Mouse (Mus musculus) hindbrain, embryonic 12.5 days (tissue): ENCODE results near the gene Nuak1. TPM values are rescaled to one million over a fixed set of nuclear protein-coding genes. Genes with fewer than 3 reads are reported as not detected.

Source experiments
- ATAC-seq: fragments of 200-750 bp; cut with Nextera tagmentation; 2 replicates; pipeline ENCODE4 v1.8.0; 2017; ENCODE audit warnings: moderate TSS enrichment; ENCODE audit not compliant: low FRiP score
- H3K27ac ChIP-seq: fragments of 300-500 bp; sonication (generic); 2 replicates; pipeline ENCODE4 v1.5.1; 2016; ENCODE audit warnings: mild to moderate bottlenecking
- H3K27me3 ChIP-seq: fragments of 300-500 bp; sonication (generic); 2 replicates; pipeline ENCODE4 v1.6.1; 2016; ENCODE audit warnings: mild to moderate bottlenecking
- H3K36me3 ChIP-seq: fragments of 300-500 bp; sonication (generic); 2 replicates; pipeline ENCODE4 v1.6.1; 2016; ENCODE audit warnings: mild to moderate bottlenecking
- H3K4me1 ChIP-seq: fragments of 300-500 bp; sonication (generic); 2 replicates; pipeline ENCODE4 v1.6.1; 2016
- H3K4me2 ChIP-seq: fragments of 300-500 bp; sonication (generic); replicated peaks from 2 replicates; pipeline ENCODE4 v1.6.1; 2016; ENCODE audit warnings: mild to moderate bottlenecking
- H3K4me3 ChIP-seq: fragments of 300-500 bp; sonication (generic); 2 replicates; pipeline ENCODE4 v1.5.1; 2016; ENCODE audit warnings: mild to moderate bottlenecking
- H3K9ac ChIP-seq: fragments of 300-500 bp; sonication (generic); 2 replicates; pipeline ENCODE4 v1.6.1; 2016; ENCODE audit warnings: mild to moderate bottlenecking, moderate library complexity
- H3K9me3 ChIP-seq: fragments of 300-500 bp; sonication (generic); replicated peaks from 2 replicates; pipeline ENCODE4 v1.6.1; 2016; ENCODE audit warnings: mild to moderate bottlenecking
- WGBS: fragments of 180-500 bp; shearing (Covaris S2); methylation state at CpG from one replicate; pipeline ENCODE4 v1.1.7; 2016; 5-methylcytosine and 5-hydroxymethylcytosine counted together
- polyA plus RNA-seq: library from polyadenylated mRNA; unstranded; fragments of >200 nt; fragmentation: Nextera tagmentation; extraction: Ambion mirVana; gene quantifications from 2 replicates; pipeline ENCODE4 v1.2.1, GENCODE M21; 2016

The Nuak1 gene
- polyA plus RNA-seq, 1 experiment from 2014 or later = 4.6 TPM

- 6% methylated on average over 11 of the region's 11 CpGs for WGBS
- Histone ChIP-seq H3K4me3 (peak overlapping the region; percentile 87), H3K4me2 (peak overlapping the region; percentile 87), H3K27me3 (no peaks in the 10 kb centered on the region), H3K9ac (peak overlapping the region; percentile 99), H3K4me1 (peaks cover 54% of the 10 kb centered on the region), H3K9me3 (no peaks in the 10 kb centered on the region), H3K36me3 (no peaks in the 10 kb centered on the region), H3K27ac (peak overlapping the region; percentile 99)
- no peak for ATAC-seq
Observed at GRCm38 (mm10) chr10:84441846-84442245, 1.4 kb upstream of the Nuak1 start.

GRCm38 (mm10) chr10:84441434-84441785 is 1.0 kb upstream of the Nuak1 start:
- Histone ChIP-seq H3K36me3 (no peaks in the 10 kb centered on the region), H3K9ac (peak overlapping the region; percentile 99), H3K27me3 (no peaks in the 10 kb centered on the region), H3K27ac (peak overlapping the region; percentile 99), H3K4me3 (peak overlapping the region; percentile 87), H3K4me1 (peaks cover 58% of the 10 kb centered on the region), H3K9me3 (no peaks in the 10 kb centered on the region), H3K4me2 (peak overlapping the region; percentile 87)
- WGBS = 0% methylated on average over 7 of the region's 7 CpGs
- no peak for ATAC-seq

- peaks cover 67% of the 10 kb centered on the region for H3K4me1 ChIP-seq
- WGBS = under 1% methylated on average over 30 of the region's 32 CpGs
Observed at GRCm38 (mm10) chr10:84440181-84440540, 236 bp downstream of the Nuak1 start.

DNA sequence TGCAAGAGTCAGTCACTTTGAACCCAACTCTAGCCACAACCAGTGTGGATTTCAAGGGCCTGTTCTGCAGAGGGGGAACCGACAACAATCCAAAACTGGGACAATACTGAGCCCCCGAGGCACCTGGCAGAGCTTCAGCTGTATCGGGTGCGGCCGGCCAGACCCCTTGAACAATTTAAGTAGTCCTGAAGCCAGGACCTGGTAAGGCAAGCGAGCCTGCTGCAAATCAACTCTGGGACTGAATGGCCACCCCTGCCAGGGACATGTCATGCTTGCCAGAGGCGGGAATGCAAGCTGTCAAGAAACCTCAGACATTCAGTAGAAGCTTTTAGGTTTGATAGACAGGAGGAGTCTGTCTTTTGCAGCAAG is 1.2 kb downstream of the Nuak1 start:
- no peak for ATAC-seq
- Histone ChIP-seq H3K36me3 (no peaks in the 10 kb centered on the region), H3K27me3 (no peaks in the 10 kb centered on the region), H3K9ac (peak overlapping the region; percentile 99), H3K4me2 (peak overlapping the region; percentile 87), H3K4me3 (peak overlapping the region; percentile 87), H3K4me1 (peaks cover 62% of the 10 kb centered on the region), H3K9me3 (no peaks in the 10 kb centered on the region), H3K27ac (peak overlapping the region; percentile 53)
- 17% methylated on average over 7 of the region's 7 CpGs for WGBS

More at GRCm38 (mm10) chr10:84440181-84440540, 236 bp downstream of the Nuak1 start:
- peak overlapping the region; percentile 99 for H3K9ac ChIP-seq
- peak overlapping the region; percentile 87 for H3K4me3 ChIP-seq
- peak overlapping the region; percentile 87 for H3K4me2 ChIP-seq
- ATAC-seq = peak; percentile 39
- no peaks in the 10 kb centered on the region for H3K36me3 ChIP-seq
- H3K27ac ChIP-seq = peak overlapping the region; percentile 99
- no peaks in the 10 kb centered on the region for H3K27me3 ChIP-seq
- no peaks in the 10 kb centered on the region for H3K9me3 ChIP-seq

- ATAC-seq = no peak
- Histone ChIP-seq H3K4me3 (peak overlapping the region; percentile 87), H3K27ac (peak overlapping the region; percentile 79), H3K36me3 (peaks cover 1% of the 10 kb centered on the region; the same call in 1 of the 2 replicates), H3K9ac (peak overlapping the region; percentile 99), H3K4me2 (peak overlapping the region; percentile 87), H3K27me3 (no peaks in the 10 kb centered on the region), H3K4me1 (peaks cover 62% of the 10 kb centered on the region), H3K9me3 (no peaks in the 10 kb centered on the region)
- WGBS = 34% methylated on average over 19 of the region's 19 CpGs
Observed at GRCm38 (mm10) chr10:84438466-84439227, 1.8 kb downstream of the Nuak1 start.

DNA sequence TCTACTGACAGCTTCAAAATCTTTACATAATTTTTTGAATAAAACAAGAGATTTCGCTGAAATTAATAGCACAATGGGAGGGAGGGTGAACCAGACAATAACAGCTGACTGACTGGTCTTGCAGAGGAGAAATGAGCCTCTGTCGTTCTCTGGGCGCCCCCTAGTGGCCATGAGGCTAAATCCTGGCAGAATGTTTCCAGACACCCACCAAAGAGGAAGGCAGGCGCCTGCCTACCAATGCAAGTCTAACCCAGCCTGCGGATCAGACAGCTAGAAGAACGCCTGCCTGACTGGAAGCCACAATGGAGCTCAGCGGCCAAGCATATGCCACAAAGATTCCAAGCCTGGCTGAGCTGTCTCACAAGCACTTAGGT is 2.4 kb downstream of the Nuak1 start:
- under 1% methylated on average over 7 of the region's 7 CpGs for WGBS
- peak; percentile 65 for ATAC-seq
- H3K4me1 ChIP-seq = peaks cover 63% of the 10 kb centered on the region

DNA sequence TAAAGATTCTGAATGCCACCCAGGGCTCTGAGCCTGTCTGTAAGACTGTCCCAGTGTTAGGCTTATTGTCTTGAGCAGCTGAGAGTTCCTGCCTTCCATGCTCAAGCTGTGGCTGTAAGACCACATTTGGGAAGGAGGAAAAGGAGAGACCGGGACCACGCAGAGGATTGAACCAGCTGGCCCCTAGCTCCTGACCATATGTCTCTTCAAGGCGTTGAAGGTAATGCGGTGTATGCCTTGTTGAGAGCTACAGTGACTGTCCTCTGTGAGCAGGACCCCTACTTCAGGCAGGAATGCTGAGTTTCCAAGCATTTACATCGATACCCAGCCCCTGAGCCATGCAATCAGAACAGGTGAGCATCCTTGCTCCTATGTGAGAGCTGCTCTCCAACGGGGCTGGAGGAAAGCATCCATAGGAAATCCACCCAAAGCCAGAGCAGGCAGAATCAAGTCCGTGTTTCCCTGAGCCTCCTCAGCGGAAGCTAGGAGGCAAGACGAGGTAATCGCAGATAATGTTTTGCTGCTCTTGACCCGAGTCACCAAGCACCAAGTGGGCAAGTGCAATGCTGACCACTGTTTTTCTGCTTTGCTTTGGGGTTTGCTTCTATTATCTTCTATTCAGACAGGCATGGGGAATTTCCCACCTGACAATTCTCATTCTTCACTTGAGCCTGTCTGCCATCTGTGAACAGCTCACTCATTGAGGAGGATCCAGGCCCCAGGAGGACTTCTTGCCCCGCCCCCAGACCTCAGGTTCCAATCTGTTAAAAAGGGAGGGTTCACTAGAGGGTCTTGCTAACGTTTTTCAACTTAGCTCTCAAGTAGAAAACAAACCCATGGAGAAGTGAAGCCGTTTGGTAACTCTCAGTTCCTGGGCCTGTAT is 3.0 kb downstream of the Nuak1 start:
- Histone ChIP-seq H3K36me3 (peaks cover 12% of the 10 kb centered on the region), H3K4me2 (peak overlapping the region; percentile 87), H3K9me3 (no peaks in the 10 kb centered on the region), H3K9ac (peak overlapping the region; percentile 28), H3K4me3 (peak overlapping the region; percentile 87), H3K27me3 (no peaks in the 10 kb centered on the region), H3K27ac (peak overlapping the region; percentile 79), H3K4me1 (peaks cover 56% of the 10 kb centered on the region)
- ATAC-seq = peak; percentile 57
- WGBS = 35% methylated on average over 14 of the region's 14 CpGs

More for the DNA sequence above, 2.4 kb downstream of the Nuak1 start:
- peak overlapping the region; percentile 87 for H3K4me3 ChIP-seq
- H3K9me3 ChIP-seq = no peaks in the 10 kb centered on the region
- H3K27me3 ChIP-seq = no peaks in the 10 kb centered on the region
- peaks cover 7% of the 10 kb centered on the region for H3K36me3 ChIP-seq
- peak overlapping the region; percentile 99 for H3K9ac ChIP-seq
- peak overlapping the region; percentile 79 for H3K27ac ChIP-seq
- peak overlapping the region; percentile 87 for H3K4me2 ChIP-seq

- Histone ChIP-seq H3K4me3 (no peak overlapping the region), H3K27ac (no peak overlapping the region), H3K9me3 (no peaks in the 10 kb centered on the region), H3K4me1 (peaks cover 45% of the 10 kb centered on the region), H3K36me3 (peaks cover 21% of the 10 kb centered on the region), H3K27me3 (no peaks in the 10 kb centered on the region), H3K4me2 (peak overlapping the region; percentile 3), H3K9ac (no peak overlapping the region)
- ATAC-seq = no peak
- WGBS = 61% methylated on average over 11 of the region's 11 CpGs
Observed at GRCm38 (mm10) chr10:84435930-84436329, 4.5 kb downstream of the Nuak1 start.

DNA sequence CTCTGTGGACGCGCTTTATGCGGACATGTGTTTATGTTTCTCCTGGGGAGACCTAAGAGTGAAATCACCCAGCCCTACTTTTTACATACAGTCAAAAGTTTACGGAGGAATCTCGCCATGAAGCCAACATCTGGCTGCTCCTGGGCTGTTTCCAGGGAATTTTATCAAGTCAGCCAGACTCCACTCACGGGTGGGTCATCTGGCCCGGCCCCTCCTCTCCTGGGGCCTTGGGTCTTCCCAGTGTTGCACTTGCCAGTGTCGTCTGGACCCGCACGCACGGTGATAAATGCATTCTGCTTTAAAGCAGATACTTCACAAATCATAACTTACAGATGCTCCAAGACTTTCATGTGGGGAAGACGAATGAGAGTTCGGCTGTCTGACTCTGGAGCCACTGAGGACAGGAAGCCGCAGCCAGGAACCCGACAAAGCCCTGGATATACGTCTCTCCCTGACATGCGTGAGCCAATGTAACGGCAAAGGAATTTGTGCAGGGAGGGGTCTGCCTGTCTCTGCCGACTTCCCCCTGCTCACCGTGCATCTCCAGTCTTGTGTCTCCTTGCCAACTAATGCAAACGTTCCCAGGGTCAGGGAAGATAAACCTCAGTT is 7.1 kb downstream of the Nuak1 start:
- Histone ChIP-seq H3K27me3 (no peaks in the 10 kb centered on the region), H3K27ac (0 out of 2 replicates have a peak overlapping the region, but pooled peaks have one; percentile 4), H3K4me1 (peaks cover 32% of the 10 kb centered on the region)

GRCm38 (mm10) chr10:84424374-84424773 is 16.0 kb downstream of the Nuak1 start:
- WGBS = 63% methylated on average over 7 of the region's 7 CpGs
- Histone ChIP-seq H3K9me3 (no peaks in the 10 kb centered on the region; the same call in 1 of the 2 replicates), H3K4me2 (no peak overlapping the region), H3K4me1 (peaks cover 24% of the 10 kb centered on the region; the same call in 1 of the 2 replicates), H3K27ac (no peak overlapping the region), H3K4me3 (no peak overlapping the region), H3K9ac (no peak overlapping the region), H3K27me3 (no peaks in the 10 kb centered on the region), H3K36me3 (peaks cover 9% of the 10 kb centered on the region)
- ATAC-seq = no peak

More for the DNA sequence above, 7.1 kb downstream of the Nuak1 start:
- H3K4me2 ChIP-seq = no peak overlapping the region
- no peaks in the 10 kb centered on the region; the same call in 1 of the 2 replicates for H3K9me3 ChIP-seq
- 81% methylated on average over 21 of the region's 21 CpGs for WGBS
- ATAC-seq = no peak
- no peak overlapping the region for H3K4me3 ChIP-seq
- no peak overlapping the region for H3K9ac ChIP-seq
- H3K36me3 ChIP-seq = peaks cover 25% of the 10 kb centered on the region

GRCm38 (mm10) chr10:84423903-84424302 is 16.5 kb downstream of the Nuak1 start:
- 90% methylated on average over 5 of the region's 5 CpGs for WGBS

GRCm38 (mm10) chr10:84420589-84420988 is 19.8 kb downstream of the Nuak1 start:
- Histone ChIP-seq H3K4me3 (no peak overlapping the region), H3K9me3 (no peaks in the 10 kb centered on the region), H3K4me1 (peaks cover 8% of the 10 kb centered on the region; the same call in 1 of the 2 replicates), H3K9ac (no peak overlapping the region), H3K36me3 (peaks cover 9% of the 10 kb centered on the region), H3K4me2 (no peak overlapping the region), H3K27ac (no peak overlapping the region), H3K27me3 (no peaks in the 10 kb centered on the region)
- 96% methylated on average over 6 of the region's 6 CpGs for WGBS
- no peak for ATAC-seq

More at GRCm38 (mm10) chr10:84423903-84424302, 16.5 kb downstream of the Nuak1 start:
- H3K4me3 ChIP-seq = no peak overlapping the region
- ATAC-seq = no peak
- H3K9me3 ChIP-seq = no peaks in the 10 kb centered on the region
- no peak overlapping the region for H3K9ac ChIP-seq
- peaks cover 9% of the 10 kb centered on the region for H3K36me3 ChIP-seq
- peaks cover 24% of the 10 kb centered on the region; the same call in 1 of the 2 replicates for H3K4me1 ChIP-seq
- H3K27ac ChIP-seq = no peak overlapping the region
- H3K27me3 ChIP-seq = no peaks in the 10 kb centered on the region
- H3K4me2 ChIP-seq = no peak overlapping the region
